Mouse (Mus musculus) lung, embryonic 16.5 days (tissue): Measurements from ENCODE around the gene Mlf2. TPM values are rescaled to one million over a fixed set of nuclear protein-coding genes. Genes with fewer than 3 reads are reported as not detected.
"Not testable (repeated sequence)": the region's sequence is repeated elsewhere in the genome, so short reads cannot be mapped to it uniquely, and the experiment has no call there.

Source experiments
- ATAC-seq: fragments of 200-750 bp; cut with Nextera tagmentation; 2 replicates; pipeline ENCODE4 v1.8.0; 2017; ENCODE audit warnings: low read depth, mild to moderate bottlenecking, moderate library complexity
- H3K27ac ChIP-seq: fragments of 300-500 bp; sonication (generic); 2 replicates; pipeline ENCODE4 v1.5.1; 2014; ENCODE audit warnings: mild to moderate bottlenecking, control low read depth, low read length
- H3K27me3 ChIP-seq: fragments of 300-500 bp; sonication (generic); 2 replicates; pipeline ENCODE4 v1.6.1; 2014; ENCODE audit warnings: low read depth, low read length, mixed read lengths; ENCODE audit not compliant: control insufficient read depth, insufficient read depth
- H3K36me3 ChIP-seq: fragments of 300-500 bp; sonication (generic); 2 replicates; pipeline ENCODE4 v1.6.1; 2014; ENCODE audit warnings: low read length; ENCODE audit not compliant: control insufficient read depth, insufficient read depth
- H3K4me1 ChIP-seq: fragments of 300-500 bp; sonication (generic); replicated peaks from 2 replicates; pipeline ENCODE4 v1.6.1; 2014; ENCODE audit warnings: low read length, mixed read lengths; ENCODE audit not compliant: control insufficient read depth, insufficient read depth
- H3K4me2 ChIP-seq: fragments of 300-500 bp; sonication (generic); 2 replicates; pipeline ENCODE4 v1.6.1; 2014; ENCODE audit warnings: low read depth, low read length, control low read depth
- H3K4me3 ChIP-seq: fragments of 300-500 bp; sonication (generic); 2 replicates; pipeline ENCODE4 v1.5.1; 2014; ENCODE audit warnings: mild to moderate bottlenecking, low read length, control low read depth
- H3K9ac ChIP-seq: fragments of 300-500 bp; sonication (generic); 2 replicates; pipeline ENCODE4 v1.6.1; 2014; ENCODE audit warnings: low read length, control low read depth
- H3K9me3 ChIP-seq: fragments of 300-500 bp; sonication (generic); 2 replicates; pipeline ENCODE4 v1.6.1; 2016; ENCODE audit warnings: low read length; ENCODE audit not compliant: control insufficient read depth
- WGBS: fragments of 180-500 bp; shearing (Covaris S2); extraction: QIAGEN DNeasy Blood & Tissue Kit; methylation state at CpG from one replicate; pipeline ENCODE4 v1.1.7; 2014; 5-methylcytosine and 5-hydroxymethylcytosine counted together
- polyA plus RNA-seq: library from polyadenylated mRNA; unstranded; fragments of >200 nt; fragmentation: Nextera tagmentation; extraction: Ambion mirVana; gene quantifications from 2 replicates; pipeline ENCODE4 v1.2.1, GENCODE M21; 2015

Mlf2 gene
- 317 and 323 TPM in 2 replicates for polyA plus RNA-seq

DNA sequence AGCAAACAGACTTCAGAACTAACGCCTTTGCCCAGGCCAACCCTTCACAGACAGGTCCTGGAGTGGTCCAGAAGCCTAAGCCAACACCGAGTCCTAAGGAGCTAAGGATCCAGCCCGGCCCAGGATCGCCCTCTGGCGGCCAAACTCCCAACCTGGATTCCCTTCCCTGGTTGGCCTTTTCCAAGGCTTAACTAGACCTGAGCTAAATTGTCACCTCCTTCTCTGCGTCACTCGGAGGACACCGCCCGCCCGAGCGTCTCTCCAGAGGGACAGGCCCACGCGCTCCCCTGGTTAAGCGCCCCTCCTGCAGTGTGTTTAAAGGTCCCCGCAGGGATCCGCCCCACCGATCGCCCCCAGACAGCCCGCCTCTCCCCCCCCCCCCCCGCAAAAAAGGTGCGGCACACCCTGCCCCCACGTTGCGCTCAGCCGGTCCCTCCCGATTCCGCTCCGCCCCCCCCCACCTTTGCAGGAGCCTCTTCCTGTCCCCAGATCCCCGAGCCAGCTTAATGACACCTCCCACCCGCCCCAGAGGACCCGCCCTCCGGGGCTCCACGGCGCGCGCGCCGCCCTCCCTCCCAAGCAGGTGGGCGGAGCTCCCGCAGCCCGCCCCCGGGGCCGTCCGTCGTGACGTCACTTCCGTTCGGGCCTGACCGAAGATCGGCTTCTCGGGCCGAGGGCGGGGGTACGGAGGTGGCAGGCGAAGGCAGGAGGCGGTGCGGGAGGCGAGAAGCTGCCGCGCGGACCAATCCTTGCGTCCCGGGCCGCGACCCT, at the start of gene Mlf2:
Mlf2 (plus strand) TSS at position 633 of the 771 bp plus-strand sequence.
- H3K9ac ChIP-seq, result peak within 1 kb of the TSS; percentile 98
- peak; percentile 93 for ATAC-seq
- H3K27me3 ChIP-seq, result no peaks in the 10 kb centered on the region

DNA sequence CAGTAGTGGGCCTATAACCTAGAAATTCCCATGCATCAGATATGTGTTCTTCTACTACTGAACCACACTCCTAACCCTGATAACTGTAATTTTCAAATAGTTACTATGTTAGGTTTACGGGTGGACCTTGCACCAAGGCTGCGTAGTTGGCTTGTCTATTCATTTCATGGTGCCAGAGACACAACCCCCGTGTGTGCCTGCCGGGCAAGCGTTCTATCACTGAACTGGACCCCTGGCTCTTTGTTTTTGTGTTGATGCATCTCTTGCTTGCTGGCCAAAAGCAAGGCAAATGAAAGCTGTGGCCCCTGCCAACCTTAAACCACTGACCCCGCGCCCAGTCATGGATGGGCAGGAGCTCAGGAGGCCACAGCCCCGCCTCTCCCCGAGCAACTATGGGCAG, 49.4 kb upstream of the Mlf2 start:
- no peak overlapping the region for H3K9ac ChIP-seq
- no peak for ATAC-seq
- no peaks in the 10 kb centered on the region for H3K9me3 ChIP-seq
- H3K27me3 ChIP-seq, result no peaks in the 10 kb centered on the region
- H3K4me2 ChIP-seq, result no peak overlapping the region
- H3K36me3 ChIP-seq, result no peaks in the 10 kb centered on the region
- H3K27ac ChIP-seq, result no peak overlapping the region
- H3K4me3 ChIP-seq, result no peak overlapping the region
- no peaks in the 10 kb centered on the region for H3K4me1 ChIP-seq
- 87% methylated on average over 9 of the region's 9 CpGs for WGBS

More for the DNA sequence above, at the start of gene Mlf2:
- Histone ChIP-seq H3K4me3 (peak within 1 kb of the TSS; percentile 98), H3K9me3 (no peaks in the 10 kb centered on the region), H3K36me3 (peaks cover 28% of the 10 kb centered on the region), H3K27ac (peak within 1 kb of the TSS; percentile 98), H3K4me2 (peak within 1 kb of the TSS; percentile 70), H3K4me1 (peaks cover 27% of the 10 kb centered on the region)
- under 1% methylated on average over 39 of the region's 64 CpGs for WGBS

DNA sequence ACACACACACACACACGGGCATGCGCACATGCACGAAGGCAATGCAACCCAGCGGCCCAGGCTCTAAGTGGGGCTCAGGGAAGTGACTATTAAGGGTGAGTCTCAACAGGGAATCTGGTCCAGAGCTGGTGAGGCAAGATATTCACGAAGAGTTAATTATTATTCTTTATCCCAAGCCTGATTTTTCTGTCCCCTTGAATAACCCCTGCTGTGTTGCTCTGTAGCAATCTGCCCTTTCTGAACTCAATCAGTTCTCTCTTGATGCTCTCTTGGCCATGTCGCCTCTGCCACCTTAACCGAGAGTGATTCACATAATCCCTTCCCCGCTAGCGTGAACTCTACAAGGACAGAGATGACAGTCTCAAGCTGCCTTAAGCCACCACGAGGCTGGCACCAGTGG, 47.8 kb upstream of the Mlf2 start:
- Histone ChIP-seq H3K9me3 (no peaks in the 10 kb centered on the region), H3K4me3 (no peak overlapping the region), H3K9ac (no peak overlapping the region), H3K27me3 (no peaks in the 10 kb centered on the region), H3K4me2 (no peak overlapping the region), H3K36me3 (no peaks in the 10 kb centered on the region), H3K4me1 (no peaks in the 10 kb centered on the region), H3K27ac (no peak overlapping the region)
- ATAC-seq, result no peak
- WGBS, result 81% methylated on average over 10 of the region's 10 CpGs

DNA sequence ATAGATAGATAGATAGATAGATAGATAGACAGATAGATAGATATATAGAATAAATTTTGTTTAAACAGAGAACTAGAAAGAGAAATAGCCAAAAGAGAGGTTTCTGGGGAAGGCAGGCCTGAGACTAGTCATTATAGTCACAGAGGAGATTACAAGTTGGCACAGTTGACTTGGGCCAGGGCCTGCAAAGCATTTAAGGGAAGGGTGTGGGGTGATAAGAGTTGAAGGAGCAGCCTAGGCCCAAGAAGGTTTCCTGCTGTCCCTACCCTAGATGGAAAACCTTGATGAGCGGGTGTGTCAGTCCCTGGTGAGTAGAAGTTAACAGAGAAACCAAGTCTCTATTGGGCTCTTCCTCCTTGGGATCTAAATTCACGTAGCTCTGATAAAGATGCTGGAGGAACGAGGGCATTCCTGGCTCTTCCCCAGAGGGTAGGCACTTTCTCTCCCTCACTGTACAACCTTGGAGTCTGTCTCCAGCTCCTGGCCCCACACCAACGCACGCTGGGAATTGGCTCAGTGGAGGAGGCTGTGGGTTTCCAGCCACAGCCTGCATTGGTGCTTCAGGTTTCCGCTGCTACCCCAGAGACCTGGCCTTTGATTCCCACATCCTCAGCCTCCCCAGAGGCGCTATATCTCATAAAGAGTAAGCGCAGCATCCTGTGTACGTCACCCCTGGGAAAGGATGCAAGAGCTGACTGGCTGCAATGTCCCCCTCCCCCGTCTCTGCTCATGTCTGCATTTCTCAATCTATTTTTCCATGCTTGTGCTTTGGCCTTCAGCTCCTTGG, 46.3 kb upstream of the Mlf2 start:
- ATAC-seq, result no peak
- Histone ChIP-seq H3K27me3 (no peaks in the 10 kb centered on the region), H3K4me1 (no peaks in the 10 kb centered on the region), H3K27ac (no peak overlapping the region), H3K4me2 (no peak overlapping the region), H3K4me3 (no peak overlapping the region), H3K36me3 (no peaks in the 10 kb centered on the region), H3K9me3 (no peaks in the 10 kb centered on the region), H3K9ac (no peak overlapping the region)
- 72% methylated on average over 10 of the region's 10 CpGs for WGBS

DNA sequence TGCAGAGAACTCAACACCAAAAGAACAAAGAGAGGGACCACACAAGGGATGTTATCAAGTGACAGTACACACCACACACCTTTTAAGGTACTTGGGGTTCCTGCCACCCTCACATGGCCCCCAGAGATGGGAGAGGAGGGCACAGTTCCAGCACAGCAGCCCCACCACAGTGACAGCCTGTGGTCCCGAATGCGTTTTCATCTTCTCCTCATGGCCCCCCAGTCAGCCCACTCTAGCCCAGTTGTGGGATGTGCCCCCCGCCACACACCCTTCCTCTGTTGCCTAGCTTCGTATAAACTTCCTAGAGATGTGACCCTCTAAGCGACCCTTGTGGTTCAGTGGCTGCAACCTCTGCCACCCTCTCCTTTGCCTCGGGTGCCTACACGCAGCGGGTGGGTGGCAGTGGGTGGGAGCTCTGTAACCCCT, 45.2 kb upstream of the Mlf2 start:
- no peaks in the 10 kb centered on the region for H3K4me1 ChIP-seq
- ATAC-seq, result no peak
- H3K9me3 ChIP-seq, result no peaks in the 10 kb centered on the region
- no peak overlapping the region for H3K4me3 ChIP-seq
- no peak overlapping the region for H3K4me2 ChIP-seq
- H3K27ac ChIP-seq, result no peak overlapping the region
- 81% methylated on average over 8 of the region's 8 CpGs for whole genome bisulfite sequencing
- no peaks in the 10 kb centered on the region for H3K27me3 ChIP-seq
- no peak overlapping the region for H3K9ac ChIP-seq
- H3K36me3 ChIP-seq, result no peaks in the 10 kb centered on the region

DNA sequence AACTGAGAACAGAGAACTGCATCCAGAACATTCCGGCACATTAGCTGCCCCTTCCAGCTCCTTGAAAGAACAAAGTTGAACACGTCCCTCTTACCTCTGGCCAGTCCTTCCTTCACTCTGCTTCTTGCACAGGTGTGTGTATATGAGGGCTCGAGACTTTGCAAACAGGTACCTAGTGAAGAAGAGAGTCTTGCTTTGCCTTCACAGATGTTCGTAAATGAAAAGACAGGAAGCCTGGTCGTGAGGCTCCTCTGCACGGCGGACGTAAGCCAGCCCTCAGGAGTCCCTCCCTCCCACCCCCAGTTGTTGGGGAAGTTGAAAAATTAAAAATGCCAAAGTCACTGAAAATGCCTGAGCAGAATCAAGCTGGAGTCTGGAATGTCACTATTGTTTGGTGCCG, 43.2 kb upstream of the Mlf2 start, which contains the start of gene Cd4:
Cd4 (minus strand) TSS at position 236 of the 400 bp plus-strand sequence.
- 76% methylated on average over 9 of the region's 9 CpGs for WGBS
- H3K36me3 ChIP-seq, result no peaks in the 10 kb centered on the region
- H3K4me2 ChIP-seq, result no peak within 1 kb of the TSS
- no peaks in the 10 kb centered on the region for H3K9me3 ChIP-seq
- no peak within 1 kb of the TSS for H3K27ac ChIP-seq
- no peaks in the 10 kb centered on the region for H3K27me3 ChIP-seq
- H3K9ac ChIP-seq, result no peak within 1 kb of the TSS
- no peak within 1 kb of the TSS for H3K4me3 ChIP-seq
- no peak for ATAC-seq
- H3K4me1 ChIP-seq, result no peaks in the 10 kb centered on the region

DNA sequence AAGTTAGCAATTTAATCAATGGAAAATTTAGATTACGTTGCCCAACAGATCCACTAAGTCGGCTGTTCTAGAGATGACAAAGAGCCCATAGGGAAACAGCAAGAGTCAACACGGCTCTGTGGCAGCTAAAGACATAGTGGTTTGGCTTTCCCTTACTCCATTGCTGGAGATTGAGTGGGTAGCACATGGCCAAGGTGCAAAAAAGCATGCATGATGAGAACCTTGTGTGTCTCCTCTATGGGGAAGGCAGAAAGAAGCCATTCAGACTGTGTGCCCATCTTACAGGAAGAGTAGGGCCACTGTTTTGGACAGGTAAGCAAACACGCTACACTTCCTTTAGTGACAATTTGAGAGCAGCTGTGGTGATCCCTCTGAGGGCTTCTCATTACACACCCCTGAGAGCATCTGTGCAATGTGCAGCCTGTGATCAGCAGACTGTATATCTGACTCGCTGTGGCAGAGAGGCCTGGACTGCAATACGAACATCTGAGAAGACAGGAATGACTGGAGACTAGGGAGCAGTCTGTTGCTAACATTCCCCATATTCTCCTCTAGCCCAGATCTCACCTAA, 42.5 kb upstream of the Mlf2 start:
- H3K4me2 ChIP-seq, result no peak overlapping the region
- no peak for ATAC-seq
- no peaks in the 10 kb centered on the region for H3K4me1 ChIP-seq
- no peak overlapping the region for H3K27ac ChIP-seq
- no peaks in the 10 kb centered on the region for H3K9me3 ChIP-seq
- H3K36me3 ChIP-seq, result no peaks in the 10 kb centered on the region
- no peak overlapping the region for H3K9ac ChIP-seq
- H3K4me3 ChIP-seq, result no peak overlapping the region
- WGBS, result 86% methylated on average over 6 of the region's 6 CpGs
- no peaks in the 10 kb centered on the region for H3K27me3 ChIP-seq

DNA sequence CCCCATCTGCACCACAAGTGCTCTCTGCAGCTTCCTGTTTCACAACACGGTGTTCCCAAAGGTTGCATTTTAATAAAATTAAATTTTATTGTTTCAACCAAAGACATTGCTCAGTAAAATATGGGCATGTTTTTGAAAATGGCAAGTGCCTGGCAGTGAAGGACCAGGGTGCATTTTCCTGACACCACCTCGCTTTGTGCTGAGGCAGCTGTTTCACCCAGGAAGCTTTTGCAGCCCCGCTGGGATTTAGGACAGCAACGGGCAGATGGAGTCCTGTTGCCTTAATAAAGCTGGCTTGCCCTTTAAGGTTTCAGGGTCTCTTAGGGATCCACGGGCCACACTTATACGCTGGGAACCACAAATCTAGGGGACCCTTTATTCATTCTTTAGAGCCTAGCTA, 40.2 kb upstream of the Mlf2 start:
- H3K27me3 ChIP-seq, result no peaks in the 10 kb centered on the region
- H3K27ac ChIP-seq, result no peak overlapping the region
- no peaks in the 10 kb centered on the region for H3K4me1 ChIP-seq
- ATAC-seq, result no peak
- H3K4me2 ChIP-seq, result no peak overlapping the region
- no peaks in the 10 kb centered on the region for H3K9me3 ChIP-seq
- 43% methylated on average over 6 of the region's 6 CpGs for WGBS
- no peak overlapping the region for H3K9ac ChIP-seq
- H3K4me3 ChIP-seq, result no peak overlapping the region
- H3K36me3 ChIP-seq, result no peaks in the 10 kb centered on the region

DNA sequence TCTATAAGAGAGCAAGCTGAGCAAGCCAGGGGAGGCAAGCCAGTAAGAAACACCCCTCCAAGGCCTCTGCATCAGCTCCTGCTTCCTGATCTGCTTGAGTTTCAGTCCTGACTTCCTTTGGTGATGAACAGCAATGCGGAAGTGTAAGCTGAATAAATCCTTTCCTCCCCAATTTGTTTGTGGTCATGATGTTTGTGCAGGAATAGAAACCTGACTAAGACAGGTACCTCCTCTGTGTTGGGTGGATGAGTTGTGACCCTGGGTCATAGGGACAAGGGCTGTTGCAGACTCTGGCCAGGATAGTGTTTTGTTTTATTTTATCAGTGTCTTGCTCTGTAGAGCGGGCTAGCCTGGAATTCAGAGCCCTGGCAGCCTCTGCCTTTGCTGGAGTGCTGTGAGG, 37.1 kb upstream of the Mlf2 start:
- 85% methylated on average over 2 of the region's 2 CpGs for WGBS
- H3K4me3 ChIP-seq, ATAC-seq: not testable (repeated sequence)

More for the DNA sequence above, 37.1 kb upstream of the Mlf2 start:
- not testable (repeated sequence) for H3K4me2 ChIP-seq, H3K9ac ChIP-seq, H3K36me3 ChIP-seq, H3K27me3 ChIP-seq, H3K4me1 ChIP-seq, H3K9me3 ChIP-seq, H3K27ac ChIP-seq
